Mouse (Mus musculus): ENCODE results near the gene Cacna1e.

DNA sequence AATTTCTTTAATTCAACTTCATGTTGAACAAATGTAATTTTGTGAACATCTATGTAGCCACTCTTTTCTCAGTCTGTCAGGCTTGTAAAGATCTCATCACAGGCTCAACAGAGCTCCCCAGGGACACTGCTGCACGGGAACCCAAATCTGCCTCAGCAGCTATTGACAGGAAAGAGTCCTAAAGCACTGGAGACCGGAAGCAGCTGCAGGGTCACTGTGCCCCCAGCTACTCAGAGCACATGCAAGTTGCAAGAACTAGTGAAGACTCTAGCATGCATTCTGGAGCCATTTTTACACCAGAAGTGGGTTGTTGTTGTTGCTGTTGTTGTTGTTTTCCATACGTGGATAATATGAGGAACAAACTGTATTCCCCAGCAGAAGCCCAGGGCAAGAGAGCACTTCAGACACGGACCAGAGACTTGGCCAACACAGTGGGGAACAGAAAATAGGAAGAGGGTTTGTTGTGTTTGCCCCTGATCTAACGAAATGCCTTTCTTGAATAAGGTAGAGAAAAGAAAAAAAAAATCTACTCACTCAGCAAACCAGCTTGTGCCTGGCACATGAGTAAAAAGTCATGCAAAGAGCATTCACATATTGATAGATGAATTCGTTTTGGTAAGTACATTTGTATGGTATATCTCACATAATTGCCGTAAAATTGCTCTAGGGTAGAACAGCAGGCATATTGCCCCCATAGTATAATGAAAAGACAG, 266.4 kb downstream of the Cacna1e start:
- no peak for TF ChIP-seq CTCF (IDR thresholded peaks at IDR 0.05; ENCODE audit: low read depth, low read length)
- no peak for TF ChIP-seq GATA1 (IDR thresholded peaks at IDR 0.05; ENCODE audit: borderline replicate concordance, low read length)
- no peak for TF ChIP-seq TAL1 (conservative IDR thresholded peaks at IDR 0.05; ENCODE audit: low read depth, low read length)
